Mouse (Mus musculus) kidney, postnatal 0 days (tissue): ENCODE data around the gene Rpl7l1. TPM values are rescaled to one million over a fixed set of nuclear protein-coding genes. Genes with fewer than 3 reads are reported as not detected.

Experiments
- ATAC-seq: fragments of 200-750 bp; cut with Nextera tagmentation; replicated peaks from 2 replicates; pipeline ENCODE4 v1.8.0; 2017; ENCODE audit warnings: low read depth, moderate number of reproducible peaks, moderate TSS enrichment, moderate library complexity; ENCODE audit not compliant: low FRiP score
- DNase-seq: peaks from one replicate; pipeline ENCODE4 v3.0.0-alpha.2; 2016; ENCODE audit warnings: low spot score
- H3K27ac ChIP-seq: fragments of 300-500 bp; sonication (generic); 2 replicates; pipeline ENCODE4 v1.5.1; 2014; ENCODE audit warnings: mild to moderate bottlenecking
- H3K27me3 ChIP-seq: fragments of 300-500 bp; sonication (generic); 2 replicates; pipeline ENCODE4 v1.6.1; 2014; ENCODE audit warnings: low read length, mixed read lengths; ENCODE audit not compliant: insufficient read depth
- H3K36me3 ChIP-seq: fragments of 300-500 bp; sonication (generic); 2 replicates; pipeline ENCODE4 v1.6.1; 2014; ENCODE audit warnings: low read length, mixed read lengths; ENCODE audit not compliant: insufficient read depth
- H3K4me1 ChIP-seq: fragments of 300-500 bp; sonication (generic); replicated peaks from 2 replicates; pipeline ENCODE4 v1.6.1; 2014; ENCODE audit warnings: antibody characterized with exemption, low read length, mixed read lengths; ENCODE audit not compliant: insufficient read depth
- H3K4me2 ChIP-seq: fragments of 300-500 bp; sonication (generic); 2 replicates; pipeline ENCODE4 v1.6.1; 2014; ENCODE audit warnings: mild to moderate bottlenecking, low read length, moderate library complexity, mixed read lengths
- H3K4me3 ChIP-seq: fragments of 300-500 bp; sonication (generic); replicated peaks from 2 replicates; pipeline ENCODE4 v1.5.1; 2014; ENCODE audit warnings: low read depth, low read length
- H3K9ac ChIP-seq: fragments of 300-500 bp; sonication (generic); 2 replicates; pipeline ENCODE4 v1.6.1; 2014; ENCODE audit warnings: low read depth, low read length
- H3K9me3 ChIP-seq: fragments of 300-500 bp; sonication (generic); replicated peaks from 2 replicates; pipeline ENCODE4 v1.6.1; 2016; ENCODE audit warnings: low read length, inconsistent platforms, mixed read lengths
- CTCF ChIP-seq: IDR thresholded peaks from 2 replicates; pipeline ENCODE4 v1.5.1; 2016; ENCODE audit warnings: antibody characterized with exemption, low read depth, mild to moderate bottlenecking, moderate library complexity
- WGBS: fragments of 180-500 bp; shearing (Covaris S2); extraction: QIAGEN DNeasy Blood & Tissue Kit; methylation state at CpG from one replicate; pipeline ENCODE4 v1.1.7; 2014; 5-methylcytosine and 5-hydroxymethylcytosine counted together
- polyA plus RNA-seq: library from polyadenylated mRNA; unstranded; fragments of >200 nt; fragmentation: Nextera tagmentation; extraction: Ambion mirVana; gene quantifications from 2 replicates; pipeline ENCODE4 v1.2.1, GENCODE M21; 2015

The Rpl7l1 gene
- polyA plus RNA-seq, 1 experiment from 2014 or later = 138 TPM

GRCm38 (mm10) chr17:46750580-46750979, 31.9 kb downstream of the Rpl7l1 start:
- 0 out of 2 replicates have a peak overlapping the region, but pooled peaks have one; percentile 76 for H3K4me3 ChIP-seq
- WGBS = 87% methylated on average over 4 of the region's 4 CpGs
- peak overlapping the region; percentile 81 for H3K4me2 ChIP-seq
- no peak for DNase-seq
- H3K9me3 ChIP-seq = no peaks in the 10 kb centered on the region
- 0 out of 2 replicates have a peak, but pooled peaks cover 10% of the 10 kb centered on the region for H3K36me3 ChIP-seq
- TF ChIP-seq CTCF = no peak
- no peak overlapping the region for H3K27ac ChIP-seq
- no peak for ATAC-seq
- no peaks in the 10 kb centered on the region for H3K27me3 ChIP-seq
- H3K4me1 ChIP-seq = peaks cover 10% of the 10 kb centered on the region; the same call in 1 of the 2 replicates
- peak overlapping the region; percentile 78 for H3K9ac ChIP-seq

- no peak overlapping the region for H3K4me2 ChIP-seq
- H3K36me3 ChIP-seq = peaks cover 15% of the 10 kb centered on the region; the same call in 1 of the 2 replicates
- no peak for ATAC-seq
- H3K9me3 ChIP-seq = no peaks in the 10 kb centered on the region
- no peak overlapping the region for H3K27ac ChIP-seq
- DNase-seq = no peak
- H3K9ac ChIP-seq = no peak overlapping the region
- no peaks in the 10 kb centered on the region for H3K27me3 ChIP-seq
- 89% methylated on average over 5 of the region's 5 CpGs for WGBS
- H3K4me1 ChIP-seq = peaks cover 10% of the 10 kb centered on the region; the same call in 1 of the 2 replicates
- no peak overlapping the region for H3K4me3 ChIP-seq
- TF ChIP-seq CTCF = no peak
These were observed 33.2 kb downstream of the Rpl7l1 start for GRCm38 (mm10) chr17:46749282-46749681.

GRCm38 (mm10) chr17:46747806-46748205, 34.7 kb downstream of the Rpl7l1 start:
- no peak overlapping the region for H3K4me3 ChIP-seq
- TF ChIP-seq CTCF = no peak
- peaks cover 10% of the 10 kb centered on the region; the same call in 1 of the 2 replicates for H3K4me1 ChIP-seq
- no peak overlapping the region for H3K9ac ChIP-seq
- no peak overlapping the region for H3K4me2 ChIP-seq
- WGBS = 82% methylated on average over 2 of the region's 2 CpGs
- no peak overlapping the region for H3K27ac ChIP-seq
- H3K9me3 ChIP-seq = no peaks in the 10 kb centered on the region
- ATAC-seq (no peak), DNase-seq (no peak)
- H3K36me3 ChIP-seq = peaks cover 30% of the 10 kb centered on the region
- no peaks in the 10 kb centered on the region for H3K27me3 ChIP-seq

- no peak overlapping the region for H3K9ac ChIP-seq
- ATAC-seq = no peak
These were observed 35.2 kb downstream of the Rpl7l1 start for GRCm38 (mm10) chr17:46747234-46747633.

DNA sequence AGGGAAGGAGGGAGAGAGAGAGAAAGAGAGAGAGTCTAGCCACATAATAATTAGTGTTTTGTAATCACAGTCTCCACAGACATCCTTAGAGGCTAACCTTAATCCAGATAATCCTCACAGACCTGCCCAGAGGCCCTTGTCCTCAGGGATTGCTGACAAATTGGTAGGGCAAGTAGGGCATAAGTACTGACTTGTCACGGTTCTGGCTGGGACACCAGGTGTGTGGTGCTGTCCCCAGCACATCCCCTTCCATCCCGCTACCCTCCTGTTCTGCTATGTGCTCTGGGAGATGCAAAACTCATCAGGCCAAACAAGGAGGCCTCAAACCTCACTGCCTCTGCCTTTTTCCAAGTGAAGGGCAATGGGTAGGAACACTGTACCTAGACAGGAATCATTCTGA, 37.0 kb downstream of the Rpl7l1 start:
- DNase-seq = no peak
- no peak for ATAC-seq
- no peak overlapping the region for H3K4me2 ChIP-seq
- WGBS = 89% methylated on average over 2 of the region's 2 CpGs
- H3K27me3 ChIP-seq = no peaks in the 10 kb centered on the region
- H3K36me3 ChIP-seq = peaks cover 31% of the 10 kb centered on the region
- TF ChIP-seq CTCF = no peak
- H3K27ac ChIP-seq = no peak overlapping the region
- no peaks in the 10 kb centered on the region; the same call in 1 of the 2 replicates for H3K4me1 ChIP-seq
- H3K9ac ChIP-seq = no peak overlapping the region
- no peaks in the 10 kb centered on the region for H3K9me3 ChIP-seq
- no peak overlapping the region for H3K4me3 ChIP-seq

More at GRCm38 (mm10) chr17:46747234-46747633, 35.2 kb downstream of the Rpl7l1 start:
- H3K4me2 ChIP-seq = no peak overlapping the region
- H3K9me3 ChIP-seq = no peaks in the 10 kb centered on the region
- peaks cover 10% of the 10 kb centered on the region; the same call in 1 of the 2 replicates for H3K4me1 ChIP-seq
- H3K27ac ChIP-seq = no peak overlapping the region
- WGBS = 81% methylated on average over 8 of the region's 8 CpGs
- TF ChIP-seq CTCF = no peak
- no peak overlapping the region for H3K4me3 ChIP-seq
- peaks cover 31% of the 10 kb centered on the region for H3K36me3 ChIP-seq
- no peaks in the 10 kb centered on the region for H3K27me3 ChIP-seq
- no peak for DNase-seq

DNA sequence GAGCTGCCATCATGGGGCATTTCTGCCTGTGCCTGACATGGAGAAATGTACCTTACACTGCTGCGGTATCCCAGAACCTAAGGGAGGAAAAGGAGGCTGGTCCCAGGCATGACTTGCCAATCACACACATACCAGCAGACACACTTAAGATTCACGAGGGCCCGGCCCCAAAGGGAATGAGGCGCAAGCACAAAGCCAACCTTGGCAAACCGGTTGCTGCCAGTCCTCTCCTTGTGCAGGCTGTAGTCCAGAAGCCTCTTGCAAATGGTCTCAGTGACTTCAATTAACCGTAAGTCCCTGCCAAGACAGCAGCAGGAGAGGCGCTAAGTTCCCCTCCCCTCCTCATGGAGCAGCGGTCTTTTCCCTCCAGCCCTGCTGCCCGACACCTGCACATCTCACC, 39.5 kb downstream of the Rpl7l1 start:
- no peaks in the 10 kb centered on the region for H3K9me3 ChIP-seq
- no peak for TF ChIP-seq CTCF
- no peaks in the 10 kb centered on the region for H3K27me3 ChIP-seq
- WGBS = 85% methylated on average over 9 of the region's 9 CpGs
- no peak overlapping the region for H3K4me3 ChIP-seq
- peaks cover 31% of the 10 kb centered on the region for H3K36me3 ChIP-seq
- DNase-seq (no peak), ATAC-seq (no peak)
- no peak overlapping the region for H3K4me2 ChIP-seq
- no peaks in the 10 kb centered on the region for H3K4me1 ChIP-seq
- H3K27ac ChIP-seq = no peak overlapping the region
- no peak overlapping the region for H3K9ac ChIP-seq

- Histone ChIP-seq H3K27ac (no peak overlapping the region), H3K36me3 (peaks cover 34% of the 10 kb centered on the region), H3K4me2 (no peak overlapping the region), H3K4me3 (no peak overlapping the region), H3K9ac (no peak overlapping the region), H3K9me3 (no peaks in the 10 kb centered on the region), H3K4me1 (no peaks in the 10 kb centered on the region), H3K27me3 (no peaks in the 10 kb centered on the region)
- DNase-seq (no peak), ATAC-seq (no peak)
- TF ChIP-seq CTCF = no peak
- WGBS = 98% methylated on average over 6 of the region's 6 CpGs
These were observed 41.2 kb downstream of the Rpl7l1 start for GRCm38 (mm10) chr17:46741305-46741704.
